Mouse (Mus musculus) megakaryocyte, embryonic 14.5 days (primary cell): ENCODE results near the gene Dusp22.

ENCODE experiments used
- FLI1 ChIP-seq: IDR thresholded peaks from 2 replicates; pipeline ENCODE4 v1.6.1; 2012; ENCODE audit warnings: low read length, inconsistent platforms, mixed read lengths
- GATA1 ChIP-seq: IDR thresholded peaks from 3 replicates; pipeline ENCODE4 v1.6.1; 2012; ENCODE audit warnings: mixed read lengths, low read length, inconsistent platforms, borderline replicate concordance

- TF ChIP-seq GATA1, result no peak
- TF ChIP-seq FLI1, result no peak
These were observed 6.7 kb downstream of the Dusp22 start for GRCm38 (mm10) chr13:30666537-30666936.
